Mouse (Mus musculus) natural killer cell, adult 2 months (primary cell): ENCODE data around the gene Bend7.

Experiments
- DNase-seq, 2 experiments: peaks; one replicate each; pipeline ENCODE4 v3.0.0; 2022; ENCODE audit warnings: low spot score in 2 of 2

The Bend7 gene

GRCm38 (mm10) chr2:4717769-4718661, at the start of gene Bend7:
Gene Bend7, plus strand, starts transcription at chr2:4717831.
- DNase-seq: no peak

GRCm38 (mm10) chr2:4668626-4669025, 49.0 kb upstream of the Bend7 start:
- no peak for DNase-seq

- DNase-seq: no peak
Observed at GRCm38 (mm10) chr2:4669701-4670100, 47.9 kb upstream of the Bend7 start.

- DNase-seq: no peak
Observed at GRCm38 (mm10) chr2:4671636-4672035, 46.0 kb upstream of the Bend7 start.

- DNase-seq: no peak
Observed at GRCm38 (mm10) chr2:4679886-4680285, 37.7 kb upstream of the Bend7 start.

GRCm38 (mm10) chr2:4711262-4711661, 6.4 kb upstream of the Bend7 start:
- no peak for DNase-seq

- no peak for DNase-seq
Observed at GRCm38 (mm10) chr2:4717081-4717768, 406 bp upstream of the Bend7 start.

GRCm38 (mm10) chr2:4723088-4723487, 5.5 kb downstream of the Bend7 start:
- no peak for DNase-seq

GRCm38 (mm10) chr2:4730161-4730560, 12.5 kb downstream of the Bend7 start:
- no peak for DNase-seq

GRCm38 (mm10) chr2:4733971-4734370, 16.3 kb downstream of the Bend7 start:
- no peak for DNase-seq

GRCm38 (mm10) chr2:4736095-4736797, 18.6 kb downstream of the Bend7 start:
- DNase-seq: no peak

- DNase-seq: no peak
Observed at GRCm38 (mm10) chr2:4736798-4737155, 19.1 kb downstream of the Bend7 start.

- DNase-seq: no peak
Observed at GRCm38 (mm10) chr2:4751918-4752317, 34.3 kb downstream of the Bend7 start.

GRCm38 (mm10) chr2:4755716-4756115, 38.1 kb downstream of the Bend7 start:
- no peak for DNase-seq

GRCm38 (mm10) chr2:4757218-4757617, 39.6 kb downstream of the Bend7 start:
- DNase-seq: no peak

GRCm38 (mm10) chr2:4760741-4761140, 43.1 kb downstream of the Bend7 start:
- DNase-seq: no peak

- DNase-seq: no peak
Observed at GRCm38 (mm10) chr2:4761906-4762305, 44.3 kb downstream of the Bend7 start.

- DNase-seq: no peak
Observed at GRCm38 (mm10) chr2:4764071-4764470, 46.4 kb downstream of the Bend7 start.

GRCm38 (mm10) chr2:4770376-4770775, 52.7 kb downstream of the Bend7 start:
- DNase-seq: no peak

GRCm38 (mm10) chr2:4773911-4774310, 56.3 kb downstream of the Bend7 start:
- DNase-seq: no peak

GRCm38 (mm10) chr2:4777291-4777690, 59.7 kb downstream of the Bend7 start:
- DNase-seq: no peak

- DNase-seq: no peak
Observed at GRCm38 (mm10) chr2:4781641-4782040, 64.0 kb downstream of the Bend7 start.
